Mouse (Mus musculus) C2C12 (cell line): ENCODE measurements around the gene Hoxa5.

Experiments
- CTCF ChIP-seq: IDR thresholded peaks from one replicate; pipeline ENCODE4 v1.5.1; 2011; ENCODE audit not compliant: control insufficient read depth, insufficient read depth, insufficient read length
- USF1 ChIP-seq: IDR thresholded peaks from one replicate; pipeline ENCODE4 v1.6.1; 2011; ENCODE audit warnings: low read depth, mild to moderate bottlenecking, control low read depth, moderate library complexity

DNA sequence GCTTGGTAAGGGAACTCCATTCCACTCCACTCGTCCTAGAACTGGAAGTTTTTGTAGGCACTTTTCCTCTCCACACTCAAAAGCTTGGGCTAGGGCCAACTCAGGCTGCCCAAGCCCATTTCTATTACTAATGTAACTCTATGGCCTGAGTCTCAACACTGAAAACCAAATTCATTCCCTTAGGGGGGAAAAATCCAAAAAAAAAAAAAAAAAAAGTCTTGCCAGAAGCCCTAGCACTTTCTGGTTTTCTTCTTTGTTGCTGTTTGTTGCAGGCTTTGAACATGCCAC, 42.4 kb downstream of the Hoxa5 start:
- no peak for TF ChIP-seq CTCF
- TF ChIP-seq USF1 = no peak
